Mouse (Mus musculus) heart, embryonic 14.5 days (tissue): Measurements from ENCODE around the gene Prrx1. TPM values are rescaled to one million over a fixed set of nuclear protein-coding genes. Genes with fewer than 3 reads are reported as not detected.
A peak's percentile ranks its signal among the peaks of the same experiment; 100 is the strongest.

Experiments
- ATAC-seq: fragments of 200-750 bp; cut with Nextera tagmentation; 2 replicates; pipeline ENCODE4 v1.8.0; 2017; ENCODE audit warnings: low read depth, moderate TSS enrichment; ENCODE audit not compliant: insufficient number of reproducible peaks, insufficient read depth, low FRiP score
- H3K27ac ChIP-seq, 2 experiments: fragments of 200-500 bp in 1 of 2; fragments of 300-500 bp in 1 of 2; sonication (generic) in 1 of 2; replicated peaks in 1 of 2; 2 replicates each; pipeline ENCODE4 v1.5.1; 2012 to 2014; ENCODE audit warnings: low read depth in 2 of 2, low read length in 2 of 2, control low read depth in 1 of 2, mild to moderate bottlenecking in 1 of 2, mixed read lengths in 1 of 2; ENCODE audit not compliant: control insufficient read depth in 1 of 2, insufficient read depth in 1 of 2
- H3K27me3 ChIP-seq: fragments of 300-500 bp; sonication (generic); 2 replicates; pipeline ENCODE4 v1.6.1; 2014; ENCODE audit warnings: mild to moderate bottlenecking, low read length, control low read depth; ENCODE audit not compliant: control insufficient read depth, insufficient read depth
- H3K36me3 ChIP-seq: fragments of 300-500 bp; sonication (generic); 2 replicates; pipeline ENCODE4 v1.6.1; 2014; ENCODE audit warnings: mild to moderate bottlenecking, control low read depth, low read length, mixed read lengths; ENCODE audit not compliant: control insufficient read depth, insufficient read depth
- H3K4me1 ChIP-seq, 2 experiments: fragments of 200-500 bp in 1 of 2; fragments of 300-500 bp in 1 of 2; sonication (generic) in 1 of 2; 2 replicates each; pipeline ENCODE4 v1.6.1; 2012 to 2014; ENCODE audit warnings: low read length in 2 of 2, control low read depth in 1 of 2, mixed read lengths in 1 of 2; ENCODE audit not compliant: control insufficient read depth in 2 of 2, insufficient read depth in 2 of 2
- H3K4me2 ChIP-seq: fragments of 300-500 bp; sonication (generic); 2 replicates; pipeline ENCODE4 v1.6.1; 2014; ENCODE audit warnings: mild to moderate bottlenecking, low read length
- H3K4me3 ChIP-seq, 2 experiments: fragments of 200-500 bp in 1 of 2; fragments of 300-500 bp in 1 of 2; sonication (generic) in 1 of 2; 2 replicates each; pipeline ENCODE4 v1.5.1; 2012 to 2014; ENCODE audit warnings: low read length in 2 of 2, mild to moderate bottlenecking in 2 of 2, control low read depth in 1 of 2, low read depth in 1 of 2, moderate library complexity in 1 of 2; ENCODE audit not compliant: control insufficient read depth in 1 of 2, insufficient read depth in 1 of 2
- H3K9ac ChIP-seq: fragments of 300-500 bp; sonication (generic); 2 replicates; pipeline ENCODE4 v1.6.1; 2014; ENCODE audit warnings: mild to moderate bottlenecking, low read length
- H3K9me3 ChIP-seq: fragments of 300-500 bp; sonication (generic); 2 replicates; pipeline ENCODE4 v1.6.1; 2016; ENCODE audit warnings: low read length, control low read depth; ENCODE audit not compliant: control insufficient read depth
- WGBS: fragments of 180-500 bp; shearing (Covaris S2); extraction: QIAGEN DNeasy Blood & Tissue Kit; methylation state at CpG from one replicate; pipeline ENCODE4 v1.1.7; 2014; 5-methylcytosine and 5-hydroxymethylcytosine counted together
- polyA plus RNA-seq: library from polyadenylated mRNA; unstranded; fragments of >200 nt; fragmentation: Nextera tagmentation; extraction: Ambion mirVana; gene quantifications from 2 replicates; pipeline ENCODE4 v1.2.1, GENCODE M21; 2014

Gene Prrx1
- polyA plus RNA-seq, 1 experiment from 2014 or later, result 8.9 TPM

DNA sequence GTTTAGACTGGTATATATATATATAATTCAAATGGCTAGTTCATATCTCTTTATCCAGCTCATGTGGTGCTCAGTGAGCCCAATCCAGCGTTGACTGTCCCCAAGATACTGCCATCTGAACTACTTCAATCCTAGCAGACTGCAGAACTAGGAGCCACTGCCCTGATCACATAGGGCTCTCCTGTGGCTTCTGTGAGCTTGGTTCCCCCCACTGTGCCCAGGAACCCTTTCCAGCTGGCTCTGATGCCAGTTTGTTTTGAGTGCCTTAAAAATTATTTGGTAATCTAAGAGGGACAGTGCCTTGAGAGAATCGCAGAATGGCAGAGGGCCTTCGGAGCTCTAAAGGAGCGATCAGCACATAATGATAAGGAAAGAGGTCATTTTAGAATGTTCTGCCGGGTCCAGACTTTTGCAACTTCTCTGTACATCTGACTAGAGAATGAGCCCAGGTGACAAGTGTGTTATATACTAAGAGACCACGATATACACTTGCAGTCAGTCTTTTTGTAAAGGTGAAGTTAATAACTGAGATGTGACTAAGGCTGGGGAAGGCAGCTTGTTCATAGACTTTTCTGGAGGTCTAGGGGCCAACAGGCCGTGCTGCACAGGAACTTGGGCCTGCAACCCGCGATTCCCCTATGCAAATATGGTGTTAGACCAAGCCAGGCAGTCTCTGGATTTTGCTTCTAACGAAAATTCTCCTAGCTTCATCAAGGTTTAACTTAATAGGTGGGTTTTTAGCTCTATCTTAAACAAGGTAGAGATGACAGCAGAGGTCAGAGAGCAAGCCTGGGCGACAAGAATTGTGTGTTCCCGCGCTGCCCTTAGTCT is 2.3 kb downstream of the Prrx1 start:
- H3K9ac ChIP-seq, result peak overlapping the region; percentile 80
- no peak overlapping the region for H3K27ac ChIP-seq
- peaks cover 54% of the 10 kb centered on the region for H3K27me3 ChIP-seq
- H3K4me2 ChIP-seq, result peak overlapping the region; percentile 97
- ATAC-seq, result no peak
- H3K4me3 ChIP-seq, result peak overlapping the region; percentile 69 to 84
- no peaks in the 10 kb centered on the region for H3K36me3 ChIP-seq
- WGBS, result 29% methylated on average over 13 of the region's 13 CpGs
- H3K9me3 ChIP-seq, result no peaks in the 10 kb centered on the region
- peaks cover 2 to 10% of the 10 kb centered on the region in 2 experiments for H3K4me1 ChIP-seq

DNA sequence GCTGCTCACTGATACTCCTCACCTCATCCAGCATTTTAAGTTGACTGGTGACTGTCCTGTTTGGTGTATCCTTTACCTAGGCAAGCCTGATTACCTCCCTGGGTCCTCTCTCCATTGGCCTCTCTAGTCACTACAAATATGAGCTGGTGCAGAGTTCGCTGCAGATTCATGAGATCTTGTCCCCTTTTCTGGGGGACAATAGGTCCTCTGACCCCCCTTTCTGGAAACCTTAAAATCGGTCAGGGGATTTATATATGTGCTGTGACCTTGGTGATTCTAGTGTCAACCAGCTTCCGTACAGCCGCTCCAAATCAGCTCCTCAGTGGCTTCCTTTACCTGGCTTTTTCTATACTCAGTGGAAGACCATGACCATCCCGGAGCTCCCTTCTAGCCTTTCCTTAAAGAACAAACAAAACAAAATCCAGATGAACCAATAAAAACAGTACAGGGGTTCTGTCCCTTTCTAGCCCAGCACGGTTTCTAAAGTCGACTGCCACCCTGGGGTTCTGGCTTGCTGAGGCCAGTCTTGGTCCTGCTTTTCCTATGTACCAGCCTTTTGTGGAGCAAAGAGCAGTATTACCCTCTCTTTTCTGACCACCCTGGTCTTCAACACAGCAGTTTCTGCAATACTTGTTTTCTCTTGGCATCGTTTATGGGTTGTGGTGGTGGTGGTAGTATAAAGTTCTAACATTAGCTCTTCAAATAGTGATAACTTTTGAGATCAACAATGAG is 3.3 kb downstream of the Prrx1 start:
- Histone ChIP-seq H3K27ac (no peak overlapping the region), H3K4me2 (peak overlapping the region; percentile 97), H3K4me3 (peak overlapping the region; percentile 0 to 5; a peak in 1 of 4 replicates), H3K36me3 (no peaks in the 10 kb centered on the region), H3K9ac (no peak overlapping the region), H3K4me1 (peaks cover 2 to 10% of the 10 kb centered on the region in 2 experiments), H3K9me3 (no peaks in the 10 kb centered on the region), H3K27me3 (peaks cover 43% of the 10 kb centered on the region)
- ATAC-seq, result no peak
- WGBS, result 35% methylated on average over 8 of the region's 8 CpGs

- H3K4me3 ChIP-seq, result no peak overlapping the region
- no peak overlapping the region for H3K9ac ChIP-seq
- H3K4me2 ChIP-seq, result no peak overlapping the region
- H3K36me3 ChIP-seq, result no peaks in the 10 kb centered on the region
- peaks cover 40% of the 10 kb centered on the region for H3K27me3 ChIP-seq
- H3K27ac ChIP-seq, result no peak overlapping the region
- WGBS, result 37% methylated on average over 2 of the region's 2 CpGs
- H3K4me1 ChIP-seq, result peaks cover 2 to 7% of the 10 kb centered on the region in 2 experiments
- no peaks in the 10 kb centered on the region for H3K9me3 ChIP-seq
- ATAC-seq, result no peak
These were observed 4.0 kb downstream of the Prrx1 start for GRCm38 (mm10) chr1:163309466-163309865.

DNA sequence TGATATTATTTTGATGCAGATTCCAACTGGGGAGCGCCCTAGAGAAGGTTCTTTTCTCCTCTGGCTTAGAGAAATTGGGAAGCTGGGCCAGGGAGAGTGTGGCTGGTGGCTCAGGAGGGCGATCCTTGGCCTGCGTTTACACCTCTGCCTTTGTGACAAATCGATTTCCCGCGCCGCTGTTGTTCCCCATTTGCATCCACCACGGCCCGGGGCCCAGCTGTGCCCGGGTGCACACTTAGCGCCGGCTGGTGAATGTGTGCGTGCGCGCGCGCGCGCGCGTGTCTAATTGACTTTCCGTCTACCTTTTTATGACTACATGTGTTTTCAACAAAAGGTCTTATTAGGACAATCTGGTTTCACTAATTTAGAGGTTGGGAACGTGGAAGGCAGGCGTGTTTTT is 4.9 kb downstream of the Prrx1 start:
- peaks cover 40% of the 10 kb centered on the region for H3K27me3 ChIP-seq
- no peak for ATAC-seq

DNA sequence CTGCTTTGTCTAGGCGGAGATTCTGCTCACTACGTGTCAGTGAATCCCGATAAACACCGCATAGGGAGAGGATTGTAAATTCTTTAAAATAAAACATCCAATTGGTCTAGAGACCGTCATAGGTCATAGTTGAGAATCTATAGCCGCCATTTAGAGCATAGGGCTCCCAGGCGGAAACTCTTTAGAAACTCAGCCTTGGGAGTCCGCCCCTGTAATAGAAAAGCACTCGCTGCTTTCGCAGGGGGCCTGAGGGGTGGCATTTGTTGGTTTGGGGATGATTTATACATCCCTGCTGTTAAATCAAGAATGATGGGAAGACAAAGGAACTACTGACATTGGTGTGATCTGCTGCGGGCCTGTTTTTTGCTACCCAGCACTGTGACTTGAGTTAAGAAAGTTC is 5.8 kb downstream of the Prrx1 start:
- Histone ChIP-seq H3K4me2 (no peak overlapping the region), H3K27ac (no peak overlapping the region), H3K9me3 (no peaks in the 10 kb centered on the region), H3K36me3 (no peaks in the 10 kb centered on the region), H3K4me3 (no peak overlapping the region), H3K27me3 (peaks cover 40% of the 10 kb centered on the region), H3K4me1 (peaks cover 2 to 4% of the 10 kb centered on the region in 2 experiments; a peak in 3 of 4 replicates), H3K9ac (no peak overlapping the region)
- ATAC-seq, result no peak
- 53% methylated on average over 11 of the region's 11 CpGs for WGBS

More for the DNA sequence above, 4.9 kb downstream of the Prrx1 start:
- Histone ChIP-seq H3K27ac (no peak overlapping the region), H3K9me3 (no peaks in the 10 kb centered on the region), H3K4me2 (peak overlapping the region; percentile 64), H3K4me3 (peak overlapping the region; percentile 26 to 29), H3K9ac (peak overlapping the region; percentile 34; the same call in 1 of the 2 replicates), H3K4me1 (peaks cover 2 to 4% of the 10 kb centered on the region in 2 experiments; a peak in 3 of 4 replicates), H3K36me3 (no peaks in the 10 kb centered on the region)
- WGBS, result 5% methylated on average over 24 of the region's 24 CpGs

GRCm38 (mm10) chr1:163305956-163306355 is 7.6 kb downstream of the Prrx1 start:
- Histone ChIP-seq H3K27ac (no peak overlapping the region), H3K4me3 (no peak overlapping the region), H3K27me3 (peaks cover 36% of the 10 kb centered on the region), H3K4me1 (peaks cover 2 to 4% of the 10 kb centered on the region in 2 experiments; a peak in 3 of 4 replicates), H3K4me2 (no peak overlapping the region), H3K36me3 (no peaks in the 10 kb centered on the region), H3K9me3 (no peaks in the 10 kb centered on the region), H3K9ac (no peak overlapping the region)
- WGBS, result 38% methylated on average over 1 of the region's 1 CpGs
- ATAC-seq, result no peak

DNA sequence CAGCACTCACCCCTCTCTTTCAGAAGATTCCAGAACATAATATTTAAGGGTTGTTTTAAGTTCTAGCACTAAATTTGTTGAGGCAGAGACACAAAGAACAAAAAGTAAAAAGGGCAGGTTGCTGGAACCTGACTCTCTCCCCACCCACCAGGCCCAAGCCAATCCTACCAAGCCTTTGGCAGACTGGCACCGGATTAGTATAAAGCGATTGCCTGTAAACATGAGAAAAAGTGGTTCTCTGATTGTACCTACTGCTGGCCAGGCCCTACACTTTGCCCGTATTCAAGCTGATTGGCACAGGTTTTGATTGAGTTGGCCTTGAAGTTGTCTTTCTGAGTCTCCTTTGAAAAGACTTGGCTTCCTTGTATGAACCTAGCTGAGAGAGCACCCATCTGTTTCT is 8.7 kb downstream of the Prrx1 start:
- Histone ChIP-seq H3K27ac (no peak overlapping the region), H3K4me1 (peaks cover 2 to 4% of the 10 kb centered on the region in 2 experiments; a peak in 3 of 4 replicates), H3K9me3 (no peaks in the 10 kb centered on the region), H3K27me3 (peaks cover 26% of the 10 kb centered on the region), H3K36me3 (no peaks in the 10 kb centered on the region), H3K4me3 (no peak overlapping the region), H3K4me2 (no peak overlapping the region), H3K9ac (no peak overlapping the region)
- WGBS, result 83% methylated on average over 3 of the region's 3 CpGs
- no peak for ATAC-seq
